Mouse (Mus musculus): Measurements from ENCODE around the gene Mosmo. TPM values are rescaled to one million over a fixed set of nuclear protein-coding genes. Genes with fewer than 3 reads are reported as not detected.

The Mosmo gene
- polyA plus RNA-seq, 1 experiment from 2014 or later: 14.6 TPM

- no peaks in the 10 kb centered on the region for H3K36me3 ChIP-seq (ENCODE audit: control insufficient read depth, insufficient read depth, low read length)
- no peak for ATAC-seq (ENCODE audit: low FRiP score, low TSS enrichment)
- 16% methylated on average over 5 of the region's 5 CpGs for WGBS
- H3K9me3 ChIP-seq (ENCODE audit: control insufficient read depth, low read length): no peaks in the 10 kb centered on the region
- no peak overlapping the region for H3K9ac ChIP-seq (ENCODE audit: low read depth, low read length)
- H3K4me2 ChIP-seq (replicated peaks; ENCODE audit: low read depth, low read length): no peak overlapping the region
- H3K27ac ChIP-seq (ENCODE audit: low read depth, low read length): no peak overlapping the region
- no peak overlapping the region for H3K4me3 ChIP-seq (ENCODE audit: low read length)
- H3K27me3 ChIP-seq (ENCODE audit: control insufficient read depth, insufficient read depth, low read length): no peaks in the 10 kb centered on the region
- H3K4me1 ChIP-seq (ENCODE audit: control insufficient read depth, insufficient read depth, low read length): no peaks in the 10 kb centered on the region
Observed at GRCm38 (mm10) chr7:120739558-120740101, 62.2 kb downstream of the Mosmo start.

GRCm38 (mm10) chr7:120743366-120744351 is 66.2 kb downstream of the Mosmo start:
- Histone ChIP-seq H3K9me3 (ENCODE audit: control insufficient read depth, low read length) (no peaks in the 10 kb centered on the region), H3K27ac (ENCODE audit: low read depth, low read length) (no peak overlapping the region), H3K4me3 (ENCODE audit: low read length) (no peak overlapping the region), H3K27me3 (ENCODE audit: control insufficient read depth, insufficient read depth, low read length) (no peaks in the 10 kb centered on the region), H3K9ac (ENCODE audit: low read depth, low read length) (no peak overlapping the region), H3K4me2 (replicated peaks; ENCODE audit: low read depth, low read length) (no peak overlapping the region), H3K4me1 (ENCODE audit: control insufficient read depth, insufficient read depth, low read length) (no peaks in the 10 kb centered on the region), H3K36me3 (ENCODE audit: control insufficient read depth, insufficient read depth, low read length) (no peaks in the 10 kb centered on the region)
- no peak for ATAC-seq (ENCODE audit: low FRiP score, low TSS enrichment)
- WGBS: 75% methylated on average over 14 of the region's 14 CpGs

- ATAC-seq (ENCODE audit: low FRiP score, low TSS enrichment): no peak
- Histone ChIP-seq H3K27me3 (ENCODE audit: control insufficient read depth, insufficient read depth, low read length) (no peaks in the 10 kb centered on the region), H3K36me3 (ENCODE audit: control insufficient read depth, insufficient read depth, low read length) (no peaks in the 10 kb centered on the region), H3K4me1 (ENCODE audit: control insufficient read depth, insufficient read depth, low read length) (no peaks in the 10 kb centered on the region), H3K4me2 (replicated peaks; ENCODE audit: low read depth, low read length) (no peak overlapping the region), H3K4me3 (ENCODE audit: low read length) (no peak overlapping the region), H3K9ac (ENCODE audit: low read depth, low read length) (no peak overlapping the region), H3K27ac (ENCODE audit: low read depth, low read length) (no peak overlapping the region), H3K9me3 (ENCODE audit: control insufficient read depth, low read length) (no peaks in the 10 kb centered on the region)
- 83% methylated on average over 6 of the region's 6 CpGs for WGBS
Observed at GRCm38 (mm10) chr7:120744606-120745005, 67.2 kb downstream of the Mosmo start.

- no peak overlapping the region for H3K27ac ChIP-seq (ENCODE audit: low read depth, low read length)
- ATAC-seq (ENCODE audit: low FRiP score, low TSS enrichment): no peak
- H3K9ac ChIP-seq (ENCODE audit: low read depth, low read length): no peak overlapping the region
Observed at GRCm38 (mm10) chr7:120746029-120746428, 68.6 kb downstream of the Mosmo start.

GRCm38 (mm10) chr7:120746821-120747220 is 69.4 kb downstream of the Mosmo start:
- H3K36me3 ChIP-seq (ENCODE audit: control insufficient read depth, insufficient read depth, low read length): no peaks in the 10 kb centered on the region
- H3K27ac ChIP-seq (ENCODE audit: low read depth, low read length): no peak overlapping the region
- H3K4me2 ChIP-seq (replicated peaks; ENCODE audit: low read depth, low read length): no peak overlapping the region
- ATAC-seq (ENCODE audit: low FRiP score, low TSS enrichment): no peak
- H3K27me3 ChIP-seq (ENCODE audit: control insufficient read depth, insufficient read depth, low read length): no peaks in the 10 kb centered on the region
- no peak overlapping the region for H3K9ac ChIP-seq (ENCODE audit: low read depth, low read length)
- 83% methylated on average over 5 of the region's 5 CpGs for WGBS
- H3K9me3 ChIP-seq (ENCODE audit: control insufficient read depth, low read length): no peaks in the 10 kb centered on the region
- no peak overlapping the region for H3K4me3 ChIP-seq (ENCODE audit: low read length)
- no peaks in the 10 kb centered on the region for H3K4me1 ChIP-seq (ENCODE audit: control insufficient read depth, insufficient read depth, low read length)

More at GRCm38 (mm10) chr7:120746029-120746428, 68.6 kb downstream of the Mosmo start:
- 66% methylated on average over 3 of the region's 3 CpGs for WGBS
- no peaks in the 10 kb centered on the region for H3K4me1 ChIP-seq (ENCODE audit: control insufficient read depth, insufficient read depth, low read length)
- no peaks in the 10 kb centered on the region for H3K27me3 ChIP-seq (ENCODE audit: control insufficient read depth, insufficient read depth, low read length)
- no peak overlapping the region for H3K4me2 ChIP-seq (replicated peaks; ENCODE audit: low read depth, low read length)
- no peaks in the 10 kb centered on the region for H3K36me3 ChIP-seq (ENCODE audit: control insufficient read depth, insufficient read depth, low read length)
- no peaks in the 10 kb centered on the region for H3K9me3 ChIP-seq (ENCODE audit: control insufficient read depth, low read length)
- no peak overlapping the region for H3K4me3 ChIP-seq (ENCODE audit: low read length)

- Histone ChIP-seq H3K9ac (ENCODE audit: low read depth, low read length) (no peak overlapping the region), H3K36me3 (ENCODE audit: control insufficient read depth, insufficient read depth, low read length) (no peaks in the 10 kb centered on the region), H3K9me3 (ENCODE audit: control insufficient read depth, low read length) (no peaks in the 10 kb centered on the region), H3K4me1 (ENCODE audit: control insufficient read depth, insufficient read depth, low read length) (no peaks in the 10 kb centered on the region), H3K4me3 (ENCODE audit: low read length) (no peak overlapping the region), H3K27ac (ENCODE audit: low read depth, low read length) (no peak overlapping the region), H3K4me2 (replicated peaks; ENCODE audit: low read depth, low read length) (no peak overlapping the region), H3K27me3 (ENCODE audit: control insufficient read depth, insufficient read depth, low read length) (no peaks in the 10 kb centered on the region)
- ATAC-seq (ENCODE audit: low FRiP score, low TSS enrichment): no peak
Observed at GRCm38 (mm10) chr7:120748478-120748877, 71.1 kb downstream of the Mosmo start.

GRCm38 (mm10) chr7:120751330-120751729 is 73.9 kb downstream of the Mosmo start:
- Histone ChIP-seq H3K36me3 (ENCODE audit: control insufficient read depth, insufficient read depth, low read length) (no peaks in the 10 kb centered on the region), H3K9ac (ENCODE audit: low read depth, low read length) (no peak overlapping the region), H3K27ac (ENCODE audit: low read depth, low read length) (no peak overlapping the region), H3K4me1 (ENCODE audit: control insufficient read depth, insufficient read depth, low read length) (no peaks in the 10 kb centered on the region), H3K9me3 (ENCODE audit: control insufficient read depth, low read length) (no peaks in the 10 kb centered on the region), H3K4me2 (replicated peaks; ENCODE audit: low read depth, low read length) (no peak overlapping the region), H3K4me3 (ENCODE audit: low read length) (no peak overlapping the region), H3K27me3 (ENCODE audit: control insufficient read depth, insufficient read depth, low read length) (no peaks in the 10 kb centered on the region)
- no peak for ATAC-seq (ENCODE audit: low FRiP score, low TSS enrichment)

- ATAC-seq (ENCODE audit: low FRiP score, low TSS enrichment): no peak
- no peak overlapping the region for H3K4me2 ChIP-seq (replicated peaks; ENCODE audit: low read depth, low read length)
- H3K4me3 ChIP-seq (ENCODE audit: low read length): no peak overlapping the region
- H3K9me3 ChIP-seq (ENCODE audit: control insufficient read depth, low read length): no peaks in the 10 kb centered on the region
- no peak overlapping the region for H3K27ac ChIP-seq (ENCODE audit: low read depth, low read length)
- H3K9ac ChIP-seq (ENCODE audit: low read depth, low read length): no peak overlapping the region
- 87% methylated on average over 7 of the region's 7 CpGs for WGBS
- no peaks in the 10 kb centered on the region for H3K36me3 ChIP-seq (ENCODE audit: control insufficient read depth, insufficient read depth, low read length)
- H3K27me3 ChIP-seq (ENCODE audit: control insufficient read depth, insufficient read depth, low read length): no peaks in the 10 kb centered on the region
- H3K4me1 ChIP-seq (ENCODE audit: control insufficient read depth, insufficient read depth, low read length): no peaks in the 10 kb centered on the region
Observed at GRCm38 (mm10) chr7:120751906-120752305, 74.5 kb downstream of the Mosmo start.

- Histone ChIP-seq H3K27me3 (ENCODE audit: control insufficient read depth, insufficient read depth, low read length) (no peaks in the 10 kb centered on the region), H3K36me3 (ENCODE audit: control insufficient read depth, insufficient read depth, low read length) (no peaks in the 10 kb centered on the region), H3K4me3 (ENCODE audit: low read length) (no peak overlapping the region), H3K4me1 (ENCODE audit: control insufficient read depth, insufficient read depth, low read length) (no peaks in the 10 kb centered on the region), H3K9me3 (ENCODE audit: control insufficient read depth, low read length) (no peaks in the 10 kb centered on the region), H3K4me2 (replicated peaks; ENCODE audit: low read depth, low read length) (no peak overlapping the region), H3K9ac (ENCODE audit: low read depth, low read length) (no peak overlapping the region), H3K27ac (ENCODE audit: low read depth, low read length) (no peak overlapping the region)
- 9% methylated on average over 5 of the region's 5 CpGs for WGBS
- ATAC-seq (ENCODE audit: low FRiP score, low TSS enrichment): 0 out of 2 replicates have a peak, but pooled peaks have one; percentile 85
Observed at GRCm38 (mm10) chr7:120754671-120755070, 77.3 kb downstream of the Mosmo start.
